Mouse (Mus musculus): ENCODE measurements around the gene Kcnt2.

Kcnt2 gene

GRCm38 (mm10) chr1:140492237-140492636 lies 246.3 kb downstream of the Kcnt2 start:
- DNase-seq (ENCODE audit: low read depth, low spot score) = no peak

- no peak for DNase-seq (ENCODE audit: low read depth, low spot score)
Observed at GRCm38 (mm10) chr1:140513451-140513850, 267.5 kb downstream of the Kcnt2 start.

GRCm38 (mm10) chr1:140531285-140531908 lies 285.4 kb downstream of the Kcnt2 start:
- peak; percentile 48 for DNase-seq (ENCODE audit: low read depth, low spot score)

- no peak for DNase-seq (ENCODE audit: low read depth, low spot score)
Observed at GRCm38 (mm10) chr1:140534849-140535248, 288.9 kb downstream of the Kcnt2 start.

- no peak for DNase-seq (ENCODE audit: low read depth, low spot score)
Observed at GRCm38 (mm10) chr1:140542066-140542465, 296.1 kb downstream of the Kcnt2 start.

GRCm38 (mm10) chr1:140548711-140549110 lies 302.8 kb downstream of the Kcnt2 start:
- DNase-seq (ENCODE audit: low read depth, low spot score) = no peak

GRCm38 (mm10) chr1:140560801-140561200 lies 314.8 kb downstream of the Kcnt2 start:
- DNase-seq (ENCODE audit: low read depth, low spot score) = no peak

- no peak for DNase-seq (ENCODE audit: low read depth, low spot score)
Observed at GRCm38 (mm10) chr1:140572141-140572540, 326.2 kb downstream of the Kcnt2 start.

- no peak for DNase-seq (ENCODE audit: low read depth, low spot score)
Observed at GRCm38 (mm10) chr1:140578607-140579006, 332.6 kb downstream of the Kcnt2 start.

- no peak for DNase-seq (ENCODE audit: low read depth, low spot score)
Observed at GRCm38 (mm10) chr1:140588302-140588701, 342.3 kb downstream of the Kcnt2 start.

- DNase-seq (ENCODE audit: low read depth, low spot score) = peak; percentile 4
Observed at GRCm38 (mm10) chr1:140608765-140609297, 362.9 kb downstream of the Kcnt2 start.

- no peak for DNase-seq (ENCODE audit: low read depth, low spot score)
Observed at GRCm38 (mm10) chr1:140613101-140613500, 367.1 kb downstream of the Kcnt2 start.

GRCm38 (mm10) chr1:140614840-140615239 lies 368.9 kb downstream of the Kcnt2 start:
- no peak for DNase-seq (ENCODE audit: low read depth, low spot score)

GRCm38 (mm10) chr1:140618164-140618563 lies 372.2 kb downstream of the Kcnt2 start:
- DNase-seq (ENCODE audit: low read depth, low spot score) = no peak

GRCm38 (mm10) chr1:140624918-140625317 lies 379.0 kb downstream of the Kcnt2 start:
- DNase-seq (ENCODE audit: low read depth, low spot score) = no peak

- DNase-seq (ENCODE audit: low read depth, low spot score) = no peak
Observed at GRCm38 (mm10) chr1:140659607-140660340, 413.8 kb downstream of the Kcnt2 start.

- DNase-seq (ENCODE audit: low read depth, low spot score) = no peak
Observed at GRCm38 (mm10) chr1:140660751-140661403, 414.9 kb downstream of the Kcnt2 start.

- peak; percentile 37 for DNase-seq (ENCODE audit: low read depth, low spot score)
Observed at GRCm38 (mm10) chr1:140661404-140661787, 415.4 kb downstream of the Kcnt2 start.

All from mesoderm, embryonic 11.5 days (tissue).